Mouse (Mus musculus): ENCODE measurements at regions not wholly inside any gene's neighbourhood (a gene's known extent, or its start where the extent isn't known, plus 50 kb on each side); places are given as distances from the start of the nearest gene placed in this dataset.

DNA sequence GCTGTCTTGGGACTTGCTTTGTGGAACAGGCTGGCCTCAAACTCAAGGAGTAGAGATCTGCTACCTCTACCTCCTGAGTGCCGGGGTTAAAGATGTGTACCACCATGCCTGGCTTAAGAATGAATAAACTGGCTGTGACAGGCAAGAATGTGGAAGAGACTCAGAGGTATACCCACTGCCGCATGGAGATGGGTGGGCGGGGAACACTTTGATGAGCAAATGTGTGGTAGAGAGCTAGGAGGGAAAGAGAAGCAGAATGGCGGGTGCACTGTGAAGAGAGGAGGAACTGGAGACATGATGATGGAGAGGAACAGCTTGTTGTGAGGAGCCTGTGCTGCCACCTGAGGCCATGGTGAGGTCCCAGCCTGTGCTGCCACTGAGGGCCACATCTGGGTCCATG lies 138.9 kb downstream of the Tpra1 start:
- H3K9ac ChIP-seq (replicated peaks; ENCODE audit: low read depth, low read length), result no peak overlapping the region
- H3K9me3 ChIP-seq (ENCODE audit: control insufficient read depth, low read length), result no peaks in the 10 kb centered on the region
- WGBS, result 86% methylated on average over 4 of the region's 4 CpGs
- ATAC-seq (ENCODE audit: low read depth), result no peak
- H3K4me3 ChIP-seq (ENCODE audit: low read depth, low read length), result no peak overlapping the region
- no peak overlapping the region for H3K27ac ChIP-seq (ENCODE audit: low read depth, low read length)
- peaks cover 2% of the 10 kb centered on the region; the same call in 1 of the 2 replicates for H3K4me1 ChIP-seq (ENCODE audit: control insufficient read depth, insufficient read depth, low read length)
- H3K36me3 ChIP-seq (ENCODE audit: control insufficient read depth, insufficient read depth, low read length), result no peaks in the 10 kb centered on the region
- H3K4me2 ChIP-seq (ENCODE audit: low read depth, low read length), result no peak overlapping the region
- H3K27me3 ChIP-seq (ENCODE audit: control insufficient read depth, insufficient read depth, low read length), result no peaks in the 10 kb centered on the region

DNA sequence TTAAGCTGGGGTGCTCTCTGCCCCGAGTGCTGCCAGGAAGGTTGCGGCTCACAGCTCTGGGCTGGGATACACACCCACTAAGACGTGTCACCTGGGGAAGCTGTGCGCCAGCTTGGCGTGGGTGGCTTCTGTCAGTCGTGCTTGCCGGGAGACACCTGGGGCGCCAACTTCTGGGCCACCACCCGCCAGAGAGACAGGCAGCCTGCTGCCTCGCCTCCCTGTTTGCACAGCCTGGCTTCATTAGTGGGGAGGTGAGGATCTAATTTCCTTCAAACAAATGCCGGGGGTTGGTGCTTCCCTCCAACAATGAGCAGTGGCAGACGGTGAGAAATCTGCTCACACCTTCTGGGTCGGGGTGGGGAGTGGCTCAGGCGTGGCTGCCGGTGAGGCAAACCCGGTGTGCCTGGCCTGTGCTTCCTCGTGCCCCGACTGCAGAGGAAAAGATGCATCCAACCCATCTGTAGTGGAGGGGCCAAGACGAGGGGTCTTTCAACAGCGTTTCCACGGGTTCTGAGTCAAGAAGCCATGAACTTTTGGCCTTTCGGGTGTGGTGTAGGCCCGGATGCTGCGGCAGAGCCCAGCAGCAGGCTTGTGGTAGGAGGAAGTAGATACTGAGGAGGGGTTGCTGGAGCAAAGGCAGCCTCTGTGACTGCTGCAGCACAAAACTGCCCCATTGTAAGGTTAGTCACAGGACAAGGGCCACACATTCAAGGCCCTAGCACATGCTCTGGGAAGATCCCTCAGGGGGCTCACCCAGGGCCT lies 140.6 kb downstream of the Tpra1 start:
- H3K27ac ChIP-seq (ENCODE audit: low read depth, low read length), result no peak overlapping the region
- WGBS, result 68% methylated on average over 24 of the region's 24 CpGs

DNA sequence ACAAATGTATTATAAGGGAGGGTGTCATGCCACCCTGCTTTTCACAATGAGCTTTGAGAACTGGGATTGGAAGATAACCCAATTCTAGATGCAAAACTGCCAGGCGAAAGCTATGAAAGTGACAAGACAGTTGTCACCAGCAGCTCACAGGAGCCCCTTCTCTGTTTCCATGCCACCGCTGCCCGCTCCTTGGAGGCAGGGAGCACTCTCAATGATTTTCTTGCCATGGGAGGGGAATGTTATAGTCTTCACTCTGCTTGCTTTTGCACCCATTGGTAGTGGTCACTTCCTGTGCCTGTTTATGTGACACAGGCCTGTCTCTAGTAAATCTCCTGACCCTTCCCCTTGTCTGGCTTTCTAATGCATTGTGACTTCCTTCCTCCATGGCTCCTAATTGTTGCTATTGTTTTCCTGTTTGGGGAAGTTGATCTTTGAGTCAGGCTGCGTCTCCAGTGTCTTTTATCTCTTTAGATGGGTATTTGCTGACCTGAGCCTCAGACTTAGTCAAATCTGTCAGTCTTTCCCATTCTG lies 143.4 kb downstream of the Tpra1 start:
- Histone ChIP-seq H3K9me3 (ENCODE audit: control insufficient read depth, low read length) (no peaks in the 10 kb centered on the region), H3K4me3 (ENCODE audit: low read depth, low read length) (no peak overlapping the region), H3K4me2 (ENCODE audit: low read depth, low read length) (no peak overlapping the region), H3K4me1 (ENCODE audit: control insufficient read depth, insufficient read depth, low read length) (no peaks in the 10 kb centered on the region), H3K9ac (replicated peaks; ENCODE audit: low read depth, low read length) (no peak overlapping the region), H3K27me3 (ENCODE audit: control insufficient read depth, insufficient read depth, low read length) (no peaks in the 10 kb centered on the region), H3K36me3 (ENCODE audit: control insufficient read depth, insufficient read depth, low read length) (no peaks in the 10 kb centered on the region), H3K27ac (ENCODE audit: low read depth, low read length) (no peak overlapping the region)
- no peak for ATAC-seq (ENCODE audit: low read depth)
- 71% methylated on average over 4 of the region's 4 CpGs for WGBS

More for the DNA sequence above, 140.6 kb downstream of the Tpra1 start:
- Histone ChIP-seq H3K36me3 (ENCODE audit: control insufficient read depth, insufficient read depth, low read length) (no peaks in the 10 kb centered on the region), H3K9me3 (ENCODE audit: control insufficient read depth, low read length) (no peaks in the 10 kb centered on the region), H3K9ac (replicated peaks; ENCODE audit: low read depth, low read length) (no peak overlapping the region), H3K27me3 (ENCODE audit: control insufficient read depth, insufficient read depth, low read length) (no peaks in the 10 kb centered on the region), H3K4me2 (ENCODE audit: low read depth, low read length) (no peak overlapping the region), H3K4me1 (ENCODE audit: control insufficient read depth, insufficient read depth, low read length) (no peaks in the 10 kb centered on the region), H3K4me3 (ENCODE audit: low read depth, low read length) (no peak overlapping the region)
- no peak for ATAC-seq (ENCODE audit: low read depth)

DNA sequence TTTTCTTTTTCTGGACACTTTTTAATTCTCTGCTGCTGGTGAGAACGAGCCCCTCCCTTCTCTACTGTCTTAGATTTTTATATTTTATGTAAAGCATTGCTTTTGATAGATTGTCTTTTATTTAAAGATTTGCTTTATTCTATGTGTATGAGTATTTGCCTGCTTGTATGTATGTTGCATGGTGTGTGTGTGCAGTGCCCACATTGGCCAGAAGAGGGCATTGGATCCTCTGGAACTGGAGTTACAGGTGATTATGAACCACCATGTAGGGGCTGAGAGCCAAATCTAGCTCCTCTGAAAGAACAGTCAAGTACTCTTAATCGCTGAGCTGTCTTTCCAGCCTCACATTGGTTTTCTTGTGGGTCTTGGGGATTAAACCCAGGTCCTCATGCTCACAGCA lies 144.4 kb downstream of the Tpra1 start:
- Histone ChIP-seq H3K9ac (replicated peaks; ENCODE audit: low read depth, low read length) (no peak overlapping the region), H3K27me3 (ENCODE audit: control insufficient read depth, insufficient read depth, low read length) (no peaks in the 10 kb centered on the region), H3K9me3 (ENCODE audit: control insufficient read depth, low read length) (no peaks in the 10 kb centered on the region), H3K36me3 (ENCODE audit: control insufficient read depth, insufficient read depth, low read length) (no peaks in the 10 kb centered on the region), H3K4me3 (ENCODE audit: low read depth, low read length) (no peak overlapping the region), H3K4me2 (ENCODE audit: low read depth, low read length) (no peak overlapping the region), H3K27ac (ENCODE audit: low read depth, low read length) (no peak overlapping the region), H3K4me1 (ENCODE audit: control insufficient read depth, insufficient read depth, low read length) (no peaks in the 10 kb centered on the region)
- 84% methylated on average over 2 of the region's 2 CpGs for WGBS
- ATAC-seq (ENCODE audit: low read depth), result no peak

DNA sequence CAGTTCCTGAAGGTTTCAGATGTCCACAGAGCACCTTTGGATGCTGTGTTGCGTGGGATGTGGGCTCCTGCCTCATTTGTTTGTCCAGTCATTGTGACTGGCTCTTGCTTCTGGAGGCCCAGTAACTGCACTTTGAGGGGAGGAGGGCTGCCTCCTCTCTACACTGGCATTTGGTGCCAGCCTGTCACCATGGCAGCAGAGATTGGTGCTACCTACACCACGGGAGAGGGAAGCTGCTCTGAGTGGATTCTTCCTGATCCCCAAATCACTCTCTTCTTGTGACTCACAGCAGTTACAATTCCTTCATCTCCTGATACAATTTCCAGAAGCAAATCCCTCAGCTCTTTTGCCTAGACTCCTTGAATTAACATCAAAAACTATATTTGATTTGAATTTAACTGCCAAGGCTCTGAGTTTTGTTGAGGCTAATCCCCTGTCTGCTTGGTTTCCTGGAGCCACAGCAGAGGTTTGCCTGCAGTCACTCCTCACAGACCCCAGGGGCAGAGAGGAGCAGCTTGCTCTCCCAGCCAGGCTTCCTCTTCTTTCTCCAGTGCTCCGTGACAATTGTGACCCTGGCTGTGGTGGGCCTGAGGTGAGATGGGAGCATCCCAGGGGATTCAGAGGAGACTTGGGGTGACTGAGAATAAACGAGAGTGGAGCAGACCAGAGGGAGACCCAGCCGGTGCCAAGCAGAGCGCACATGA lies 145.7 kb downstream of the Tpra1 start:
- H3K27ac ChIP-seq (ENCODE audit: low read depth, low read length), result no peak overlapping the region

DNA sequence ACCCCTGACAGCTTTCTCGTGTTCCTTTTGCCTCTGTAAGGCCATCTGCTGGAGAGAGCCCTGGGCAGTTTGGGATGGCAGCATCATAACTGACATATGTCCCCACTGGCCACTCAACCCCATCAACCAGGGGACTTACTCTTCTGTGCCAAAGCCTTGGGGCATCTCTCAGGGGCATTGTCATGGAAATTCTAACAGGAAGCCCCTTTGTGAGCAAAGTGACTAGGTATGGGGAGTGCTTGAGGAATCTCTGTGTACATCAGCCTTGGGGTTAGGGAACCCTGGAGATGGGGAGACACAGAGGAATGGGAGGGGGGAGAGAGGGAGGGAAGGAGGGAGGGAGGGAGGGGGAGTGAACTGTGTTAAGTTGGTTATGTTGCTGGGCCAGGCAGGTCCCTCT lies 147.2 kb downstream of the Tpra1 start:
- Histone ChIP-seq H3K27ac (ENCODE audit: low read depth, low read length) (no peak overlapping the region), H3K27me3 (ENCODE audit: control insufficient read depth, insufficient read depth, low read length) (no peaks in the 10 kb centered on the region)

More for the DNA sequence above, 145.7 kb downstream of the Tpra1 start:
- H3K4me1 ChIP-seq (ENCODE audit: control insufficient read depth, insufficient read depth, low read length), result no peaks in the 10 kb centered on the region
- no peaks in the 10 kb centered on the region for H3K36me3 ChIP-seq (ENCODE audit: control insufficient read depth, insufficient read depth, low read length)
- H3K27me3 ChIP-seq (ENCODE audit: control insufficient read depth, insufficient read depth, low read length), result no peaks in the 10 kb centered on the region
- no peaks in the 10 kb centered on the region for H3K9me3 ChIP-seq (ENCODE audit: control insufficient read depth, low read length)
- no peak overlapping the region for H3K9ac ChIP-seq (replicated peaks; ENCODE audit: low read depth, low read length)
- 66% methylated on average over 6 of the region's 6 CpGs for WGBS
- no peak overlapping the region for H3K4me2 ChIP-seq (ENCODE audit: low read depth, low read length)
- ATAC-seq (ENCODE audit: low read depth), result no peak
- no peak overlapping the region for H3K4me3 ChIP-seq (ENCODE audit: low read depth, low read length)

DNA sequence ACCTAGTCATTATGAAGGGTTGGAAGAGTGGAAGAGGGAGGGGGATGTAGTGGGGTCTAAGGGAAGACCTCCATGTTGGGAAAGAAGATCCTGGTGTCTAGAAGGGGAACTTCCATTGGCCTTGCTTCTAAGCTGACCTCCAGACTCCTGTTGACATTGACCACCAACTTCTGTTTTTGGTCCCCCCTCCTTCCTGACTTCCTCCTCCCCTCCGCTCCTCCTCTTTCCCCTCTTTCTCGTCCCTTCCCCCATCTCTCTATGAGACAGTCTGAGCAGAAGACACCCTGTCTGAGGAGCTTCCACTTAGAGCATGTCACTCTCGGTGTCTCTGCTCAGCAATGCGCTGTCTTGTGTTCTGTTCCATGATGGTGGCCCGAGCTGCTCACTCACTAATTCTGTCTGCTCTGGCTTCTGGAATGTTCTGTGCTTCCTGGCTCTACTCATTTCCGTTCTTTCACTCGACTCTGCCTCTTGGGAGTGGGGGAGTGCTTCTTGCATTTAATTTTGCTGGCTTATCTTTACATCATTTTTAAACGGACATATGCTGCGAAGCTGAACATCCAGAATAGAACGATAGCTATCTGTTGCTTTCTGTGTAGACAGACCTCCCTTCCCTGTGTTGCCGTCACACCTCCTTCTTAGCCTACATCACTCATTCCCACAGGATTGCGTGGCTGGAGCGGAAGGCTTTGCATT lies 148.7 kb downstream of the Tpra1 start:
- 89% methylated on average over 13 of the region's 13 CpGs for WGBS
- Histone ChIP-seq H3K4me3 (ENCODE audit: low read depth, low read length) (no peak overlapping the region), H3K27ac (ENCODE audit: low read depth, low read length) (no peak overlapping the region), H3K4me1 (ENCODE audit: control insufficient read depth, insufficient read depth, low read length) (no peaks in the 10 kb centered on the region), H3K9ac (replicated peaks; ENCODE audit: low read depth, low read length) (no peak overlapping the region), H3K4me2 (ENCODE audit: low read depth, low read length) (no peak overlapping the region), H3K9me3 (ENCODE audit: control insufficient read depth, low read length) (no peaks in the 10 kb centered on the region), H3K27me3 (ENCODE audit: control insufficient read depth, insufficient read depth, low read length) (no peaks in the 10 kb centered on the region), H3K36me3 (ENCODE audit: control insufficient read depth, insufficient read depth, low read length) (no peaks in the 10 kb centered on the region)
- no peak for ATAC-seq (ENCODE audit: low read depth)

More for the DNA sequence above, 147.2 kb downstream of the Tpra1 start:
- 38% methylated on average over 1 of the region's 1 CpGs for WGBS
- H3K4me2 ChIP-seq (ENCODE audit: low read depth, low read length), result no peak overlapping the region
- H3K9ac ChIP-seq (replicated peaks; ENCODE audit: low read depth, low read length), result no peak overlapping the region
- no peaks in the 10 kb centered on the region for H3K9me3 ChIP-seq (ENCODE audit: control insufficient read depth, low read length)
- H3K4me1 ChIP-seq (ENCODE audit: control insufficient read depth, insufficient read depth, low read length), result no peaks in the 10 kb centered on the region
- no peaks in the 10 kb centered on the region for H3K36me3 ChIP-seq (ENCODE audit: control insufficient read depth, insufficient read depth, low read length)
- no peak for ATAC-seq (ENCODE audit: low read depth)
- no peak overlapping the region for H3K4me3 ChIP-seq (ENCODE audit: low read depth, low read length)

DNA sequence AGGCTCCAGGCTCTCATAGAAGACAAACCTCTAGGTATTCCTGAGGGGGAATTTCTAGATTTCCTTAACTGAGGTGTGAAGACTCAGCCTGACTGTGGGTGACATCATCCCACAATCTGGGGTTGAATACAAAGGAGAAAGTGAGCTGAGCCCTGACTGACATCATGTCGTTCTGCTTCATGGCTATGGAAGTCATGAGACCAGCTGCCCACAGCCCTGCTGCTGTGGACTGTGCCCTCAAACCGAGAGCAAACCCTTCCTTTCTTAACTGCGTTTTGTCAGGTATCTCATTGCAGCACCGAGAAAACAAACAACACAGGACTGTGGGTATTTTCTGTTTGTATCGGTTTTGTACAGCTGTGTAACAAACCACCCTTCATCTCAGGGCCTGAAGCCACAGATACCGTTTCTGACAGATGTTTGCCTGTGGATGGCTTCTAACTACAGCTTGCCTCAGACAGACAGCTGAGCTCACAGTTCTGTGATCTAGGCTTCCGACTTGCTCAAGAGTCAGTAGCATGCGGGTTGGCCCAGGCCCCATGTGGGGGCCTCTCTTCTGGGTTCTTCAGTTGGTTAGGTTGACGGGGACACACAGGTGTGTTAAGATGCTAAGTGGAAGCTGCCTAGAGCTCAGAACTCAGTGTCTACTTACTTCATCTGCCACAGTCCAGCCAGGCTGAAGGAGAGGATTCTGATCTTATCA lies 150.9 kb downstream of the Tpra1 start:
- Histone ChIP-seq H3K9me3 (ENCODE audit: control insufficient read depth, low read length) (no peaks in the 10 kb centered on the region), H3K9ac (replicated peaks; ENCODE audit: low read depth, low read length) (no peak overlapping the region), H3K4me1 (ENCODE audit: control insufficient read depth, insufficient read depth, low read length) (no peaks in the 10 kb centered on the region), H3K4me2 (ENCODE audit: low read depth, low read length) (no peak overlapping the region), H3K4me3 (ENCODE audit: low read depth, low read length) (no peak overlapping the region), H3K27me3 (ENCODE audit: control insufficient read depth, insufficient read depth, low read length) (no peaks in the 10 kb centered on the region), H3K27ac (ENCODE audit: low read depth, low read length) (no peak overlapping the region), H3K36me3 (ENCODE audit: control insufficient read depth, insufficient read depth, low read length) (no peaks in the 10 kb centered on the region)
- WGBS, result 88% methylated on average over 9 of the region's 9 CpGs
- ATAC-seq (ENCODE audit: low read depth), result no peak
